Mouse (Mus musculus): ENCODE measurements around the gene Rpl3l.

- TF ChIP-seq POLR2A (IDR thresholded peaks at IDR 0.05; ENCODE audit: control insufficient read depth, low read depth, low read length): no peak
- TF ChIP-seq CTCF (IDR thresholded peaks at IDR 0.05; ENCODE audit: control insufficient read depth, insufficient read depth, insufficient replicate concordance, low read depth, low read length): no peak
Observed at GRCm38 (mm10) chr17:24708646-24709045, 19.0 kb upstream of the Rpl3l start.

Measured in testis, adult 2 months (tissue).